Mouse (Mus musculus) hindbrain, embryonic 13.5 days (tissue): ENCODE data around the gene Eef1akmt1. TPM values are rescaled to one million over a fixed set of nuclear protein-coding genes. Genes with fewer than 3 reads are reported as not detected.

Experiments used
- ATAC-seq: fragments of 200-750 bp; cut with Nextera tagmentation; 2 replicates; pipeline ENCODE4 v1.8.0; 2017; ENCODE audit warnings: moderate TSS enrichment; ENCODE audit not compliant: low FRiP score
- H3K27ac ChIP-seq: fragments of 300-500 bp; sonication (generic); 2 replicates; pipeline ENCODE4 v1.5.1; 2015; ENCODE audit warnings: inconsistent platforms, mild to moderate bottlenecking, moderate library complexity
- H3K27me3 ChIP-seq: fragments of 300-500 bp; sonication (generic); 2 replicates; pipeline ENCODE4 v1.6.1; 2015; ENCODE audit warnings: mild to moderate bottlenecking, inconsistent platforms
- H3K36me3 ChIP-seq: fragments of 300-500 bp; sonication (generic); 2 replicates; pipeline ENCODE4 v1.6.1; 2015; ENCODE audit warnings: mild to moderate bottlenecking, inconsistent platforms
- H3K4me1 ChIP-seq: fragments of 300-500 bp; sonication (generic); replicated peaks from 2 replicates; pipeline ENCODE4 v1.6.1; 2015; ENCODE audit warnings: inconsistent platforms
- H3K4me2 ChIP-seq: fragments of 300-500 bp; sonication (generic); 2 replicates; pipeline ENCODE4 v1.6.1; 2015; ENCODE audit warnings: inconsistent platforms, mild to moderate bottlenecking, moderate library complexity
- H3K4me3 ChIP-seq: fragments of 300-500 bp; sonication (generic); 2 replicates; pipeline ENCODE4 v1.5.1; 2015; ENCODE audit warnings: mild to moderate bottlenecking, inconsistent platforms
- H3K9ac ChIP-seq: fragments of 300-500 bp; sonication (generic); 2 replicates; pipeline ENCODE4 v1.6.1; 2015; ENCODE audit warnings: mild to moderate bottlenecking, inconsistent platforms
- H3K9me3 ChIP-seq: fragments of 300-500 bp; sonication (generic); 2 replicates; pipeline ENCODE4 v1.6.1; 2016; ENCODE audit warnings: inconsistent platforms
- WGBS: fragments of 180-500 bp; shearing (Covaris S2); methylation state at CpG from one replicate; pipeline ENCODE4 v1.1.7; 2015; 5-methylcytosine and 5-hydroxymethylcytosine counted together
- polyA plus RNA-seq: library from polyadenylated mRNA; unstranded; fragments of >200 nt; fragmentation: Nextera tagmentation; extraction: Ambion mirVana; gene quantifications from 2 replicates; pipeline ENCODE4 v1.2.1, GENCODE M21; 2015

Gene Eef1akmt1
- polyA plus RNA-seq, 1 experiment from 2014 or later, result 95.1 TPM

- Histone ChIP-seq H3K4me3 (no peak overlapping the region), H3K9ac (no peak overlapping the region), H3K27ac (no peak overlapping the region), H3K9me3 (peaks cover 7% of the 10 kb centered on the region; the same call in 1 of the 2 replicates), H3K4me1 (no peaks in the 10 kb centered on the region), H3K36me3 (peaks cover 27% of the 10 kb centered on the region), H3K27me3 (peaks cover 6% of the 10 kb centered on the region; the same call in 1 of the 2 replicates), H3K4me2 (no peak overlapping the region)
- 94% methylated on average over 13 of the region's 13 CpGs for WGBS
- no peak for ATAC-seq
Measured at GRCm38 (mm10) chr14:57543420-57544039, 27.9 kb downstream of the Eef1akmt1 start.

DNA sequence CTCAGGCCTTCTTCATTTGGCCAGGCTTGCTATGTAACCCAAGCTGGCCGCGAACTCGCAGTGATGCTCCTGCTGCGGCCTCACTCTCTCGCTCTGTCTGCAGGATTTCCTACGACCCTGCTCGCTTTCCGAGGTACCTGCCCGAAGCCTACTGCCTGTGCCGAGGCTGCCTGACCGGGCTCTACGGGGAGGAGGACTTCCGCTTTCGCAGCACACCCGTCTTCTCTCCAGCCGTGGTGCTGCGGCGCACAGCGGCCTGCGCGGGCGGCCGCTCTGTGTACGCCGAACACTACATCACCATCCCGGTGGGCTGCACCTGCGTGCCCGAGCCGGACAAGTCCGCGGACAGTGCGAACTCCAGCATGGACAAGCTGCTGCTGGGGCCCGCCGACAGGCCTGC is 29.2 kb downstream of the Eef1akmt1 start:
- H3K27ac ChIP-seq, result no peak overlapping the region
- no peak overlapping the region for H3K9ac ChIP-seq
- H3K4me1 ChIP-seq, result peaks cover 7% of the 10 kb centered on the region
- ATAC-seq, result no peak
- H3K4me3 ChIP-seq, result no peak overlapping the region
- 59% methylated on average over 34 of the region's 34 CpGs for WGBS
- H3K4me2 ChIP-seq, result 0 out of 2 replicates have a peak overlapping the region, but pooled peaks have one; percentile 10
- H3K36me3 ChIP-seq, result peaks cover 21% of the 10 kb centered on the region
- H3K27me3 ChIP-seq, result peaks cover 12% of the 10 kb centered on the region
- peaks cover 7% of the 10 kb centered on the region; the same call in 1 of the 2 replicates for H3K9me3 ChIP-seq

DNA sequence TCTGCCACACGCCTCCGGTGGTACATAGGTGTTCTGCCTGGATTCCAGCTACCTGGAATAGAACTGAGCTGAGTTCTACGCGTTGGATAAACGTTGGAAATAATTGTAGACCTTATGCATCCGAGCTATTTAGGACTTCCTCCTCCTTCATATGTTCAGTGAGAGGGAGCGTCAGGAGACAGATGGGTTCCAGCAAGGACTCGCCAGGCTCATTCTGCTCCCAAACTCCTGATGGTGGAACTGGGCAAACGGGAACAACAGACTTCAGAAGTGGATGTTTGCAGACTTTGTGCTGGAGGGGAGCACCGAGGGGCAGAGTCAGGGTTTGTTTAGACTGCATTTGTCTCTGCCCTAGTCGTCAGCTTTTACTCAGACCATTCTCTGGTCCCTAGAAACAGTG is 30.7 kb downstream of the Eef1akmt1 start:
- Histone ChIP-seq H3K27ac (no peak overlapping the region), H3K4me1 (peaks cover 20% of the 10 kb centered on the region), H3K4me2 (no peak overlapping the region), H3K9me3 (peaks cover 7% of the 10 kb centered on the region; the same call in 1 of the 2 replicates), H3K9ac (no peak overlapping the region), H3K4me3 (no peak overlapping the region), H3K27me3 (peaks cover 18% of the 10 kb centered on the region), H3K36me3 (peaks cover 20% of the 10 kb centered on the region)
- no peak for ATAC-seq
- WGBS, result 86% methylated on average over 11 of the region's 11 CpGs

DNA sequence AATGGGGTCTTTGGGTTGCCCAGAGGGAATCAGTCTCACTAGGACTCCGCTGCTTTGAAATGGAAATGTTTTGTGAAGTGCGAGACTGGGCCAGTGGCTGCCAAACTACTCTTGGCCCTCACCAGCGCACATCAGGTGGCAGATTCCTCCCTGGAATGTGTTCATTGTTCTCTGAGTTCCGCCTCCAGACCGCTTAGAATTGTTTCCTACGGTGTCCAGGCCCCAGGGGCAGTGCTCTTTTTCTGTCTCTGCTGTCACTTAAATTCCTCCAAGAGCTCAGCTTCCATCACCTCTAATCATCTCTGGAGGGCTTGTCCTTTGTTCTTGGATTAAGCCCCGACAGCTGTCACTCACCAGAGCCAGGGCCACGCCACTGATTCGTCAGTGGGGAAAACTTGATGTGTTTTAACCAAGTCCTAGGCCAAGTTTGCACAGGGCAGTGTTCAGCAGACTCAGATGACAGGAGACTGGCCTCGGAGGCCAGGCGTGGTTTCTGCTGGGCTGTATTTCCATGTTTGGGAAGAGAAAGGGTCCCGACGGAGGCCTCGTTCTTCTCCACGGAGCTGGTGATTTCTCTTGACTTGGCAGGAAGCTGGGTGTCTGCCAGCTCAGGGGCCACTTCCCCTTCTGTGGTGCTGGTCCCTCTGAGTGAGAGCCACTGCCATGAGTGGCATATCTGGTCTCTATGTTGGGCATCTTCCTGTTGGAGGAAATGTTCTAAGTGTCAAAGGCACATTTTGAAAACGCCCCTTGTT is 34.0 kb downstream of the Eef1akmt1 start:
- no peak overlapping the region for H3K9ac ChIP-seq
- H3K9me3 ChIP-seq, result peaks cover 6% of the 10 kb centered on the region; the same call in 1 of the 2 replicates
- H3K4me3 ChIP-seq, result no peak overlapping the region
- peaks cover 7% of the 10 kb centered on the region for H3K36me3 ChIP-seq
- H3K4me1 ChIP-seq, result peaks cover 39% of the 10 kb centered on the region
- peaks cover 37% of the 10 kb centered on the region for H3K27me3 ChIP-seq
- H3K27ac ChIP-seq, result no peak overlapping the region
- H3K4me2 ChIP-seq, result peak overlapping the region; percentile 8; the same call in 1 of the 2 replicates
- ATAC-seq, result peak; percentile 37; the same call in 1 of the 2 replicates
- WGBS, result 4% methylated on average over 16 of the region's 16 CpGs

- 31% methylated on average over 9 of the region's 9 CpGs for WGBS
- ATAC-seq, result no peak
- H3K27ac ChIP-seq, result no peak overlapping the region
Measured at GRCm38 (mm10) chr14:57536820-57537219, 34.6 kb downstream of the Eef1akmt1 start.

GRCm38 (mm10) chr14:57535646-57536045 is 35.8 kb downstream of the Eef1akmt1 start:
- no peak overlapping the region for H3K9ac ChIP-seq
- H3K4me3 ChIP-seq, result no peak overlapping the region
- no peaks in the 10 kb centered on the region for H3K36me3 ChIP-seq
- H3K27me3 ChIP-seq, result peaks cover 35% of the 10 kb centered on the region
- no peak overlapping the region for H3K27ac ChIP-seq
- H3K9me3 ChIP-seq, result no peaks in the 10 kb centered on the region
- H3K4me2 ChIP-seq, result no peak overlapping the region
- ATAC-seq, result no peak
- peaks cover 39% of the 10 kb centered on the region for H3K4me1 ChIP-seq
- 53% methylated on average over 6 of the region's 6 CpGs for WGBS

More at GRCm38 (mm10) chr14:57536820-57537219, 34.6 kb downstream of the Eef1akmt1 start:
- H3K9me3 ChIP-seq, result no peaks in the 10 kb centered on the region
- H3K36me3 ChIP-seq, result 0 out of 2 replicates have a peak, but pooled peaks cover under 1% of the 10 kb centered on the region
- no peak overlapping the region for H3K4me2 ChIP-seq
- peaks cover 33% of the 10 kb centered on the region for H3K27me3 ChIP-seq
- H3K4me1 ChIP-seq, result peaks cover 39% of the 10 kb centered on the region
- no peak overlapping the region for H3K9ac ChIP-seq
- no peak overlapping the region for H3K4me3 ChIP-seq

DNA sequence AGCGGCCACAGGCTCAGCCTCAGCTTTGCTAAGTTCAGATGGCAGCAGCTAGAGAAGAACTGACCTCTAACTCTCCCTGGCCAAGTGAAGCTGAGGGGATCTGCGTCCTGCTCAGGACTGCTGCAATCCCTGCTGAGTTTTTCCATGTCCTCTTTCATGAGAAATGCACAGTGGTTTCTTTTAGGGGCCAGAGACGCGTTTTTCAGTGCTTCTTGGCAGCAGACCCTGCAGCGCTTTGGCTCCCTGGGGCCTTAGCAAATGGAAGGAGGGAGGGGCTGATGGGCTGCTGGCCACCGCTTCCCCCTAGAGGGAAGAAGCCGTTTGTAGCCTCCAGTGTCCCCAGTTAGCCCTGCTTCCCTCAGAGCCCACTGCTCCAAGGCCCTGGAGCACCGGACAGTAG is 36.5 kb downstream of the Eef1akmt1 start:
- H3K9ac ChIP-seq, result 0 out of 2 replicates have a peak overlapping the region, but pooled peaks have one; percentile 19
- no peak overlapping the region for H3K4me3 ChIP-seq
- WGBS, result 3% methylated on average over 8 of the region's 8 CpGs
- H3K27ac ChIP-seq, result 0 out of 2 replicates have a peak overlapping the region, but pooled peaks have one; percentile 23
- ATAC-seq, result peak; percentile 40; the same call in 1 of the 2 replicates
- no peak overlapping the region for H3K4me2 ChIP-seq
- peaks cover 39% of the 10 kb centered on the region for H3K4me1 ChIP-seq
- peaks cover 35% of the 10 kb centered on the region for H3K27me3 ChIP-seq
- H3K36me3 ChIP-seq, result no peaks in the 10 kb centered on the region
- no peaks in the 10 kb centered on the region for H3K9me3 ChIP-seq

- peaks cover 43% of the 10 kb centered on the region for H3K4me1 ChIP-seq
- peaks cover 35% of the 10 kb centered on the region for H3K27me3 ChIP-seq
- H3K36me3 ChIP-seq, result no peaks in the 10 kb centered on the region
- 0 out of 2 replicates have a peak overlapping the region, but pooled peaks have one; percentile 19 for H3K9ac ChIP-seq
- no peak overlapping the region for H3K4me2 ChIP-seq
- WGBS, result 5% methylated on average over 5 of the region's 5 CpGs
- ATAC-seq, result no peak
- H3K9me3 ChIP-seq, result no peaks in the 10 kb centered on the region
- H3K4me3 ChIP-seq, result no peak overlapping the region
- H3K27ac ChIP-seq, result no peak overlapping the region
Measured at GRCm38 (mm10) chr14:57534346-57534745, 37.1 kb downstream of the Eef1akmt1 start.

DNA sequence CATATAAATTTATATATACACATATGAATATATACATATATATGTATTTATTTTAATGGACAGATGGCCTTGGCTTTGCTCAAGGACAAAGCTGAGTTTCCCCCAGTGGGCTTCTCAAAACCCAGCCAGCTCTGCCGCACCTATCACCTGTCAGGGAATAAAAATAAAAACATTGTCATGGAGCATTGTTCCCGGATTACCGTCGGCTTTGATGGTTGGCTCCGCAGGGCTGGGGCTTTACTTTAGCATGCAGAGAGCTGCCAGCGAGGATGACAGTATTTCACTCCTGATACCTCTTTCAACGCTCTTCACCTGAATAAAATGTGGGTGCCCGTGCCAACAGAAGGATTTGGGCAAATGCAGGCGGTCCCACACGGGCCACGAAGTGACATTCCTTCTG is 37.6 kb downstream of the Eef1akmt1 start:
- H3K4me2 ChIP-seq, result no peak overlapping the region
- no peak overlapping the region for H3K9ac ChIP-seq
- WGBS, result 14% methylated on average over 11 of the region's 11 CpGs

DNA sequence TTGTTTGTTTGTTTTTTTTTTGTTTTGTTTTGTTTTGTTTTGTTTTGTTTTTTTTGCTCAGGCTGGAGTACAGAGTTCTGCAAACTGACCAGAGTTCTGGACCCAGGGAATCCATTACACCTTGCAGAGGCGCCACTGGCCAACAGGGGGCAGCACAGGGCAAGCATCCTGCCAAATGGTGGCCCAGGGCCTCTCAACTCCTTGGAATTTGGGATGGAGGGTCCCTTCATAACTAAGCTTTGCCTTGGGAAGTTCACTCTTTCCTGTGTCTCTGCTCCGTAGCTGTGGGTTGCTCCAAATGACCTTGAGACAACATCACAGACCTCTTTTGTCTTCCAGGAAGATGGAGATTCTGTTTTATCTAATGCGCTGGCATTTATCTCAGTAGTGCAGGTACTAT is 38.2 kb downstream of the Eef1akmt1 start:
- 34% methylated on average over 3 of the region's 3 CpGs for WGBS
- Histone ChIP-seq H3K9ac (no peak overlapping the region), H3K27ac (no peak overlapping the region), H3K27me3 (peaks cover 35% of the 10 kb centered on the region), H3K36me3 (no peaks in the 10 kb centered on the region), H3K4me2 (no peak overlapping the region), H3K9me3 (no peaks in the 10 kb centered on the region), H3K4me3 (no peak overlapping the region), H3K4me1 (peaks cover 43% of the 10 kb centered on the region)
- ATAC-seq, result no peak

More for the DNA sequence above, 37.6 kb downstream of the Eef1akmt1 start:
- H3K4me3 ChIP-seq, result no peak overlapping the region
- H3K9me3 ChIP-seq, result no peaks in the 10 kb centered on the region
- no peaks in the 10 kb centered on the region for H3K36me3 ChIP-seq
- H3K27me3 ChIP-seq, result peaks cover 35% of the 10 kb centered on the region
- ATAC-seq, result no peak
- H3K27ac ChIP-seq, result no peak overlapping the region
- peaks cover 43% of the 10 kb centered on the region for H3K4me1 ChIP-seq

DNA sequence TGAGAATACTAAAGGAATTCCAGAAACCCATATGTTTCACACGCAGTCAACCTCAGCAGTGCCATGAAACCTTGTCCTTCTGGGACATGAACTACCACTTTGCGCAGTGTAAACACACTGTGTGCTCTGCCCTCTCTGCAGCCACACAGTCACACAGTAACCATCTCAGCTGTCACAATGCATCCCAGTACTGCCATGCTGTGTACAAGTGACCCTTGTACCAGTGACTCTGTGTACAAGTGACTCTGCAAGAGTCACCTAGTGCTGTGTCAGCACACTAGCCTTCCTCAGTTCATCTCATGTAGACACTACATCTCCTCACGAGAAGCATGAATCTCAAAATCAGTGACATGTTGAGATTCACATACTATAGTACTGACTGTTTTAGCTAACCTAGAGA is 38.8 kb downstream of the Eef1akmt1 start:
- peaks cover 32% of the 10 kb centered on the region for H3K27me3 ChIP-seq
- H3K4me2 ChIP-seq, result no peak overlapping the region
- no peak overlapping the region for H3K9ac ChIP-seq
- 95% methylated on average over 3 of the region's 3 CpGs for WGBS
- no peak for ATAC-seq
- H3K4me3 ChIP-seq, result no peak overlapping the region
- no peak overlapping the region for H3K27ac ChIP-seq
- peaks cover 40% of the 10 kb centered on the region for H3K4me1 ChIP-seq
- H3K36me3 ChIP-seq, result no peaks in the 10 kb centered on the region
- no peaks in the 10 kb centered on the region for H3K9me3 ChIP-seq

- Histone ChIP-seq H3K4me3 (no peak overlapping the region), H3K36me3 (no peaks in the 10 kb centered on the region), H3K27me3 (peaks cover 39% of the 10 kb centered on the region), H3K27ac (no peak overlapping the region), H3K4me2 (no peak overlapping the region), H3K9me3 (no peaks in the 10 kb centered on the region), H3K4me1 (peaks cover 30% of the 10 kb centered on the region), H3K9ac (no peak overlapping the region)
- ATAC-seq, result no peak
- 69% methylated on average over 5 of the region's 5 CpGs for WGBS
Measured at GRCm38 (mm10) chr14:57529786-57530515, 41.5 kb downstream of the Eef1akmt1 start.
